Mouse (Mus musculus): ENCODE data around the gene Tmem210. TPM values are rescaled to one million over a fixed set of nuclear protein-coding genes. Genes with fewer than 3 reads are reported as not detected.

Tmem210 gene
- polyA plus RNA-seq, 1 experiment from 2014 or later: not detected

DNA sequence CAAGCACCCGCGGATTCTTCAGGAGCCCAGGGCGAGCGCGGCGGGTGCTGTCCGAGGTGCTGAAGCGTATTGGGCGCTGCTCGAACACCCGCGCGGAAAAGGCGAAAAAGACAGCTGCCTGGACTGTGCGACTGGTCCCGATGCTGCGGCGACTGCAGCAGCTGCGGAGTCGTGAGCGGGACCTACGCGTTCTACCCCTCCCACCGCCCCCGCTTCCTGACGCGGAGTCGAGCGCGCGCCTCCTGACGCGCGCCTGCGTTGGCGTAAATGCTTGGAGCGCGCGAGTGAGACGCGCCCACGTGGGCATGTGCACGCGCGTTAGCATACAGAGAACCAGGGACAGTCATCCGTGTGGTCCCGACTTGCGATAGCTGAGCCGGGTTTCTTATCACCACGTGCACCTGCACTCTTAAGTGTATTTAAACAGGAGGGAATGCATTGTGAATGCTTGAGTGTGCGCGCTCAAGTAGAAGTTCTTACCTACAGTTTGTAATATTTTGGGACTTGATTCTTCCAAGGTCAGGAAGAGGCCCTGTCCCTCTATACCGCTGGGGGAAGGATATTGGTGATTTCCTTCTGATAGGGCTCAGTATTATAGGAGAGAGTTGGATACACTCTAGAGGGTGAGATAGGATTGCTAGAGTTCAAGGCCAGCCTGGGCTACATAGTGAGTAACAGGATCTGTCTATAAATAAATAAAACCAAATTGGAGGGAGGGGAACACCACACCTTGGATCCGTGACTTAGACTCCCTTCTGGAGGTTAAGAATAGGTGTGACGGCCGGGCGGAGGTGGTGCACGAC is 31.2 kb downstream of the Tmem210 start, which contains the start of gene Grin1:
Grin1 (minus strand) TSS at position 217 of the 803 bp plus-strand sequence.
- Histone ChIP-seq H3K27ac (ENCODE audit: low read length) (no peak within 1 kb of the TSS), H3K9me3 (replicated peaks; ENCODE audit: control insufficient read depth, low read length) (no peaks in the 10 kb centered on the region), H3K36me3 (ENCODE audit: control insufficient read depth, insufficient read depth) (no peaks in the 10 kb centered on the region), H3K4me2 (ENCODE audit: low read depth, low read length) (peak within 1 kb of the TSS; percentile 23; the same call in 1 of the 2 replicates), H3K9ac (ENCODE audit: low read depth, low read length) (no peak within 1 kb of the TSS), H3K4me1 (ENCODE audit: control insufficient read depth, low read depth, low read length) (no peaks in the 10 kb centered on the region), H3K27me3 (ENCODE audit: control insufficient read depth, insufficient read depth, low read depth, low read length) (peaks cover 30% of the 10 kb centered on the region), H3K4me3 (ENCODE audit: low read depth, low read length) (peak within 1 kb of the TSS; percentile 9; the same call in 1 of the 2 replicates)
- 9% methylated on average over 58 of the region's 58 CpGs for WGBS (ENCODE audit: insufficient replicate concordance)
- ATAC-seq (ENCODE audit: low read depth): no peak

DNA sequence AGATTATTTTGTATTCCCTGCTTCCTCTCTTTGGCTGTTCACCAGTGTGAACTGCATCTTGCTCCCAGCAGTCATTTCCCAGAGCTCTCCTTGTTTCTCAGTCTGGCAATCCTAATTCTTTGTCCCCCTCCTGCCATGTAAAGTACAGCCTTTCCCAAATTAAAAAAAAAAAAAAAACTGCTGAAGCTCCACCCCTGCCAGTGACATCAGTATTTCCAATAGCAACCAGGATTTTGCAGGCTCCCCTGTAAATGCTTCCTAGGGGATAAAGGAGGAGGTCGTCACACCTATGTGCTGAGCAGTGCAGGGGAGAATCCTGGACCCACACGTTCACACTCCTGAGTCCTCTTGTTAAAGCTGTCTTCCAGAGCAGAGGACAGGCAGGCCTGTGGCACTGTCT is 32.1 kb downstream of the Tmem210 start:
- WGBS (ENCODE audit: insufficient replicate concordance): 16% methylated on average over 2 of the region's 2 CpGs
- no peak overlapping the region for H3K4me3 ChIP-seq (ENCODE audit: low read depth, low read length)
- peaks cover 30% of the 10 kb centered on the region for H3K27me3 ChIP-seq (ENCODE audit: control insufficient read depth, insufficient read depth, low read depth, low read length)
- H3K27ac ChIP-seq (ENCODE audit: low read length): no peak overlapping the region
- H3K4me1 ChIP-seq (ENCODE audit: control insufficient read depth, low read depth, low read length): no peaks in the 10 kb centered on the region
- H3K4me2 ChIP-seq (ENCODE audit: low read depth, low read length): no peak overlapping the region
- H3K36me3 ChIP-seq (ENCODE audit: control insufficient read depth, insufficient read depth): no peaks in the 10 kb centered on the region
- no peak for ATAC-seq (ENCODE audit: low read depth)
- no peaks in the 10 kb centered on the region for H3K9me3 ChIP-seq (replicated peaks; ENCODE audit: control insufficient read depth, low read length)
- H3K9ac ChIP-seq (ENCODE audit: low read depth, low read length): no peak overlapping the region

DNA sequence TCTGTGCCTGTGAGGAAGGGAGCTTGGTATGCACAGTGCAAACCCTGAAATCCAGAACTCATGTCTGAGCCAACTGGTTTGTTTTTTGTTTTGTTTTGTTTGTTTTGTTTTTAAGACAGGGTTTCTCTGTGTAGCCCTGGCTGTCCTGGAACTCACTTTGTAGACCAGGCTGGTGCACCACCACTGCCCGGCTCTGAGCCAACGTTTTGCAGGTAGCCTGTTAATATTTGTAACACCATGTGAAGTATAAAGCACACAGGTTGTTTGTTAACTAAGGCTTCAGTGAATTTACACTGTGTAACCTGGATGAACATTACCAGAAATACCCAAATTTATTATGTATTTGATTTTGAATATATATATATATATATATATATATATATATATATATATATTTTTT is 38.1 kb downstream of the Tmem210 start:
- WGBS (ENCODE audit: insufficient replicate concordance): 61% methylated on average over 2 of the region's 2 CpGs
- Histone ChIP-seq H3K27ac (ENCODE audit: low read length) (no peak overlapping the region), H3K4me3 (ENCODE audit: low read depth, low read length) (no peak overlapping the region), H3K27me3 (ENCODE audit: control insufficient read depth, insufficient read depth, low read depth, low read length) (no peaks in the 10 kb centered on the region), H3K36me3 (ENCODE audit: control insufficient read depth, insufficient read depth) (no peaks in the 10 kb centered on the region), H3K4me1 (ENCODE audit: control insufficient read depth, low read depth, low read length) (peaks cover under 1% of the 10 kb centered on the region; the same call in 1 of the 2 replicates), H3K9me3 (replicated peaks; ENCODE audit: control insufficient read depth, low read length) (no peaks in the 10 kb centered on the region), H3K9ac (ENCODE audit: low read depth, low read length) (no peak overlapping the region), H3K4me2 (ENCODE audit: low read depth, low read length) (no peak overlapping the region)
- no peak for ATAC-seq (ENCODE audit: low read depth)

DNA sequence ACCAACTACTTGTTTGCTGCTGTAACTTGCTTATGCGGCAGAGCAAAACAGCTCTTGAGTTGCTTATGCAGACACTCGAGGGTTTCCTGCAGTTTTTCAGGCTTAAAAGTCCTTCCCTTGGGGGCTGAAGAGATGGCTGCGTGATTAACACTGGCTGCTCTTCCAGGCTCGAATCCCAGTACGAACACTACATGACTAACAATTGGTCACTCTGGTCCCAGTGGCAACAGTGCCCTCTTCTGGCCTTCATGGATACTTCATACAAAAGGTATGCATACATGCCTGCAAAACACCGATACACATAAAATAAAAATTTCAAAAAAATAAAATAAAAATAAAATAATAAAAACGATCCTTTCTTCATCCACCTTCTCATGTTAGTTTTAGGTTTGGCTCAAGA is 40.5 kb downstream of the Tmem210 start:
- no peaks in the 10 kb centered on the region for H3K9me3 ChIP-seq (replicated peaks; ENCODE audit: control insufficient read depth, low read length)
- no peak for ATAC-seq (ENCODE audit: low read depth)
- no peak overlapping the region for H3K4me2 ChIP-seq (ENCODE audit: low read depth, low read length)
- no peak overlapping the region for H3K27ac ChIP-seq (ENCODE audit: low read length)
- WGBS (ENCODE audit: insufficient replicate concordance): 29% methylated on average over 7 of the region's 7 CpGs
- peaks cover 12% of the 10 kb centered on the region for H3K4me1 ChIP-seq (ENCODE audit: control insufficient read depth, low read depth, low read length)
- H3K36me3 ChIP-seq (ENCODE audit: control insufficient read depth, insufficient read depth): no peaks in the 10 kb centered on the region
- H3K4me3 ChIP-seq (ENCODE audit: low read depth, low read length): no peak overlapping the region
- no peak overlapping the region for H3K9ac ChIP-seq (ENCODE audit: low read depth, low read length)
- H3K27me3 ChIP-seq (ENCODE audit: control insufficient read depth, insufficient read depth, low read depth, low read length): no peaks in the 10 kb centered on the region

DNA sequence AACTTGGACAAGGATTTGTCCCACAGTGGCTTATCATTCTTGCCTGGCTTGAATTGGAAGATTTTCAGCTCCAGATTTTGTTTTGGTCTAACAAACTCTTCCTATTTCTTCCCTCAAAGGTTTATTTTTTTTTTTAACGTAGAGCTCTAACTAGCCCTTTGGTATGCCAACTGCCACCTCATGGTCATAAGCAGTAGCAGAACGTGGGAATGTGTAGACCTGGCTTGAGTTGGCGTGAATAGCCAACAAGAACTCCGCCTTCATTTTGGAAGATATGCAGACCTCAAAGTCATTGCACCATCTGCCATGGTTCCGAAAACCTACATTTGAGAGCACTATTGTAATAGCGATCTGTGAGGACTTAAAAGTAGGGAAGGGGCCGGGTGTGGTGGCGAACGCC is 43.5 kb downstream of the Tmem210 start:
- WGBS (ENCODE audit: insufficient replicate concordance): 46% methylated on average over 9 of the region's 9 CpGs
- Histone ChIP-seq H3K27ac (ENCODE audit: low read length) (no peak overlapping the region), H3K27me3 (ENCODE audit: control insufficient read depth, insufficient read depth, low read depth, low read length) (no peaks in the 10 kb centered on the region), H3K4me3 (ENCODE audit: low read depth, low read length) (peak overlapping the region; percentile 82), H3K36me3 (ENCODE audit: control insufficient read depth, insufficient read depth) (peaks cover 2% of the 10 kb centered on the region; the same call in 1 of the 2 replicates), H3K4me2 (ENCODE audit: low read depth, low read length) (peak overlapping the region; percentile 81), H3K9ac (ENCODE audit: low read depth, low read length) (peak overlapping the region; percentile 78), H3K9me3 (replicated peaks; ENCODE audit: control insufficient read depth, low read length) (no peaks in the 10 kb centered on the region), H3K4me1 (ENCODE audit: control insufficient read depth, low read depth, low read length) (peaks cover 16% of the 10 kb centered on the region)
- no peak for ATAC-seq (ENCODE audit: low read depth)

DNA sequence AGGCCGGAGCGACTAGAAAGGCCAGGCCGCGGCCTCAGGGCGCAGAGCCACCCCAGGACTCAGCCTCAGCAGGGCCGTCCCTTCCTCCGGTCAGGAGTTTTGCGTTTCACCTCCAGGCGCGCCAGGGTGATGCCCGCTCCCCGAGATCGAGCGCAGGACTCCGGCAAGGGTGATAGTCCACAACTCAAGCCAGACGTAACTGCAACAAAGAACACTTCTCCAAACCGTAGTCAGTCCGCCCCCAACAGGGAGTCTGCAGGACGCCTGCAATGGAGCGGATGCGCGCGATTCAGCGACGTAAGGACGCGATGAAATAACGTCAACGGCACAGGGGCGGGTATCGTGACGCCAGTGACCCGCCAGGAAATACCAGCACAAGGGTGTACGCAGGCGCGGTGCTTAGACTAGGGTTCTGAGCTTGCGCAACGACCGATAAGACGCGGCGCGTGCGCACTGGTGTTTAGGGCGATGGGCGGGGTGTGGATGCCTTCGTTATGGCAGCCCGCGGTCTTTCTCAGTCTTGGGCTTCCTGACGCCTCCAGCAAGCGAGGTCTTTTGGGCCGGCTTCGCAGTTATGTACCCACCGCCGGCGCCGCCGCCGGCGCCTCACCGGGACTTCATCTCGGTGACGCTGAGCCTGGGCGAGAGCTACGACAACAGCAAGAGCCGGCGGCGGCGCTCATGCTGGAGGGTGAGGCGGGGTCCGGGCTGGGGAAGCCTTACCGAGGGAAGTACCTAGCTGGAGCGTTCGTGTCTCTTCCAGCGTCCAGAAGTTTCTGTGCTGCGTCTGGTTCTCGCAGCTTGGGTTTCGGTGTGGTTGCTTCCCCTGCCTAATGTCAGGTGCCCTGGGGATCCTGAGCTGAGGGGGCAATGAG is 44.6 kb downstream of the Tmem210 start, which contains the start of gene Man1b1:
Man1b1 (plus strand) TSS at position 53 of the 875 bp plus-strand sequence.
- Histone ChIP-seq H3K9ac (ENCODE audit: low read depth, low read length) (peak within 1 kb of the TSS; percentile 89), H3K4me2 (ENCODE audit: low read depth, low read length) (peak within 1 kb of the TSS; percentile 92), H3K4me1 (ENCODE audit: control insufficient read depth, low read depth, low read length) (peaks cover 16% of the 10 kb centered on the region), H3K27ac (ENCODE audit: low read length) (peak within 1 kb of the TSS; percentile 73), H3K9me3 (replicated peaks; ENCODE audit: control insufficient read depth, low read length) (no peaks in the 10 kb centered on the region), H3K4me3 (ENCODE audit: low read depth, low read length) (peak within 1 kb of the TSS; percentile 82), H3K27me3 (ENCODE audit: control insufficient read depth, insufficient read depth, low read depth, low read length) (no peaks in the 10 kb centered on the region), H3K36me3 (ENCODE audit: control insufficient read depth, insufficient read depth) (peaks cover 11% of the 10 kb centered on the region)
- peak; percentile 98 for ATAC-seq (ENCODE audit: low read depth)
- under 1% methylated on average over 78 of the region's 78 CpGs for WGBS (ENCODE audit: insufficient replicate concordance)

DNA sequence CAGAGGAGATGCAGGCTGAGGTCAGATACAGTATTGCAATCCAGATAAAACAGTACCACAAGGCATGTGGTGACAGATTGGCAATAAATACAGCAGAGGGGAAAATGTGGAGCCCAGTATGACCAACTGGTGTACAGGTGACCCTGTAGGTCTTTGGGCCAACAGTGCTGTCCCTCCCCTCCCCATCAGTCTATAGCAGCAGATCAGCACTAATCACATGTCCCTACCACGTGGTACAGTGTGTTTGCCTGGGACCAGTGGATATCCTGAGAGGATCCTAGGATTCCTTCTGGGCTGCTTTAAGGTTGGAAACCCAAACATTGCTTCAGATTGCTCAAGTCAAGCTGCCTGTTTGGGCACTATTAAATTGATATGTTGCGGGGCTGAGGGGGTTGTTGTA is 45.6 kb downstream of the Tmem210 start:
- no peaks in the 10 kb centered on the region for H3K9me3 ChIP-seq (replicated peaks; ENCODE audit: control insufficient read depth, low read length)
- peak overlapping the region; percentile 92 for H3K4me2 ChIP-seq (ENCODE audit: low read depth, low read length)
- 78% methylated on average over 2 of the region's 2 CpGs for whole genome bisulfite sequencing (ENCODE audit: insufficient replicate concordance)
- ATAC-seq (ENCODE audit: low read depth): no peak
- no peak overlapping the region for H3K27ac ChIP-seq (ENCODE audit: low read length)
- H3K4me3 ChIP-seq (ENCODE audit: low read depth, low read length): peak overlapping the region; percentile 82
- H3K27me3 ChIP-seq (ENCODE audit: control insufficient read depth, insufficient read depth, low read depth, low read length): no peaks in the 10 kb centered on the region
- peaks cover 16% of the 10 kb centered on the region for H3K4me1 ChIP-seq (ENCODE audit: control insufficient read depth, low read depth, low read length)
- H3K36me3 ChIP-seq (ENCODE audit: control insufficient read depth, insufficient read depth): peaks cover 19% of the 10 kb centered on the region
- H3K9ac ChIP-seq (ENCODE audit: low read depth, low read length): peak overlapping the region; percentile 89

DNA sequence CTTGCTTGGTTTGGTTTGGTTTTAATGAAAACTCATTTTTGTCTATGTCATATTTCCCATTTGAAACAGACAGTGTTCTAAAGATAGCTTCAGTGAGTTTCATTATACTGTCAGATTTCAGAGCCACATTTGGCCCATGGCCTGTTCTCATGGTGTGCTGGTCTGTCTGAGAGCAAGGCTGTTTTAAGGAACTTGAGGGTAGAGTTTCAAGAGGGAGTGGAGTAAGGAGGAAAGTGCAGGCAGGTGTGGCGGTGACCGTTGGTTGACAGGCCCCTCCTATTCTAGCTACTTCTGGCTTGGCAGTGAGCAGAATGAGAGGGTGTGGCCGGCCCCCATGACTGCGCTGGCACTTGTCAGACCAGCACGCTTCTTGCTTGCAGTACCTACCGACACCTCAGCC is 50.4 kb downstream of the Tmem210 start:
- whole genome bisulfite sequencing (ENCODE audit: insufficient replicate concordance): 86% methylated on average over 6 of the region's 6 CpGs
- Histone ChIP-seq H3K4me2 (ENCODE audit: low read depth, low read length) (no peak overlapping the region), H3K9me3 (replicated peaks; ENCODE audit: control insufficient read depth, low read length) (no peaks in the 10 kb centered on the region), H3K27me3 (ENCODE audit: control insufficient read depth, insufficient read depth, low read depth, low read length) (no peaks in the 10 kb centered on the region), H3K36me3 (ENCODE audit: control insufficient read depth, insufficient read depth) (peaks cover 31% of the 10 kb centered on the region), H3K4me3 (ENCODE audit: low read depth, low read length) (no peak overlapping the region), H3K4me1 (ENCODE audit: control insufficient read depth, low read depth, low read length) (peaks cover 6% of the 10 kb centered on the region), H3K27ac (ENCODE audit: low read length) (no peak overlapping the region), H3K9ac (ENCODE audit: low read depth, low read length) (no peak overlapping the region)
- ATAC-seq (ENCODE audit: low read depth): no peak

Measured in liver, embryonic 16.5 days (tissue).